Mouse (Mus musculus): Measurements from ENCODE around the gene Phf23. TPM values are rescaled to one million over a fixed set of nuclear protein-coding genes. Genes with fewer than 3 reads are reported as not detected.

The Phf23 gene
- polyA plus RNA-seq, 1 experiment: 78.1 TPM

DNA sequence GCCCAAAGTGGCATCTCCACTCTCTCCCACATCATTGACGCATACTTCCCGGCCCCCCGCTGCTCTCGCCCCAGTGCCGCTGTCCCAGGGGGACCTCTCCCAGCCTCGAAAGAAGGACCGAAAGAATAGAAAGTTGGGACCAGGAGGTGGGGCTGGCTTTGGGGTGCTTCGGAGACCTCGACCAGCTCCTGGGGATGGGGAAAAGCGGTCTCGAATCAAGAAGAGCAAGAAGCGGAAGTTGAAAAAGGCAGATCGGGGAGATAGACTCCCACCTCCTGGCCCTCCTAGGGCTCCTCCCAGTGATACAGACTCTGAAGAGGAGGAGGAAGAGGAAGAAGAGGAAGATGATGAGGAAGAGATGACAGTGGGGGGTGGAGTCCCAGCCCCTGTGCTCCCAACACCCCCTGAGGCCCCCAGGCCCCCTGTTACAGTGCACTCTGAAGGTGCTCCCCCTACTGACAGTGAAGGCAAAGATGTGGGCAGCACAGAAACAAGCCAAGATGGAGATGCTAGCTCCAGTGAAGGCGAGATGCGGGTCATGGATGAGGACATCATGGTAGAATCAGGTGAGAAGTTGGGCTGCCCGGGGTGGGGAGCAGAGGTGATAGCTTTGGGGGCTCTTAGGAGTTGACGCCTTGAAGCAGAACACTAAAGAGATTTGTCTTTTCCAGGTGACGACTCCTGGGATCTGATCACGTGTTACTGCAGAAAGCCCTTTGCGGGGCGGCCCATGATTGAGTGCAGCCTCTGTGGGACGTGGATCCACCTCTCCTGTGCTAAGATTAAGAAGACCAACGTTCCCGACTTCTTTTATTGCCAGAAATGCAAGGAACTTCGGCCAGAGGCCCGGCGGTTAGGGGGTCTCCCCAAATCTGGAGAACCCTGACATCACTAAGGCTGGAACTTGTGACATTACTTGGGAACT, 3.3 kb downstream of the Phf23 start:
- Histone ChIP-seq H3K27ac (ENCODE audit: insufficient read depth, low read depth, low read length) (peak overlapping the region; percentile 79), H3K4me1 (ENCODE audit: control insufficient read depth, insufficient read depth, low read length) (peaks cover 34% of the 10 kb centered on the region), H3K4me3 (ENCODE audit: insufficient read depth, low read length) (peak overlapping the region; percentile 69)
- TF ChIP-seq POLR2A (IDR thresholded peaks at IDR 0.05; ENCODE audit: borderline replicate concordance, low read depth, low read length) (no peak), CTCF (IDR thresholded peaks at IDR 0.05; ENCODE audit: low read depth, low read length) (peak; percentile 31; the same call in 1 of the 2 replicates)

DNA sequence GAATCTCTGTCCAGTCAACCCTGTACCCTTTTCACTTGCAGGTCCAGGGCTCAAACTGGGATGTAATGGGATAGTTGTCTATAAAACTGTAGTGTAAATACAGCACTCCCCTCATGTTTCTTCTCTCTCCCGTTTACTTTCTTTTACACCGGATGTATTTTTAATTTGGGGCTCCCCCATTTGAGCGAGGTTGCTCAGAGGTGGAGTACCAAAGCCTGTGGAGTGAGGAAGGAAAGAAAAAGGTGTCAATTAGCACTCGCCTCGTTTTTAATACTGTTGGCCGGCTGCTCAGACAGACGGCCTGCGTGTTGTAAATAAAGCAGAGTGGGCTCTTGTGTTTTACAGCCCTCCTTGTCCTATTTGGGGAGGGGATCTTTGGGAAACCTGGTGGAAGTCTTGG, 4.1 kb downstream of the Phf23 start:
- Histone ChIP-seq H3K4me1 (ENCODE audit: control insufficient read depth, insufficient read depth, low read length) (peaks cover 27% of the 10 kb centered on the region), H3K27ac (ENCODE audit: insufficient read depth, low read depth, low read length) (peak overlapping the region; percentile 40)
- TF ChIP-seq CTCF (IDR thresholded peaks at IDR 0.05; ENCODE audit: low read depth, low read length) (no peak), POLR2A (IDR thresholded peaks at IDR 0.05; ENCODE audit: borderline replicate concordance, low read depth, low read length) (no peak)

DNA sequence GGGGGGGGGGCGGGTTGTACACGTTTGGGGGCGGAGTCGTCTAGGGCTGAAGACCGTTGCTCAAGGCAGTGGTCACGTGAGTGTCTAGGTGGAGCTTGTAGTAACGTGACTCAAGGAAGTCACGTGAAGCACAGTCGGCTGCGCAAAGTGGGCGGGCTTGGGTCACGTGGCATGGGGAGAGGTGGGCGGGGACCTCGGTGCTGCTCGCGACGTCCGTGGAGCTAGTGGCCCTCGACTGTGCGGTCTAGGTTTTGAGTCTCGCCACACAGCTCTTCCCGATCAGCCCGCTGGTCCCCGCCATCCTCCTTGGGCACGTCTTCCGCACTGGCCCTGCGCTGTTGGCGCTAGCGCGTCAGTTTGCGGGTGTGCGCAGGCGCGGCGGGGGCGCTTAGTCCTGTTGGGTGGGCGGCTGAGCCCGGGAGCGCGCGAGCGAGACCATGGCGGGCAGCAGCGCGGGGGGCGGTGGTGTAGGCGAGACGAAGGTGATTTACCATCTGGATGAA, 4.9 kb downstream of the Phf23 start, which contains the start of gene Dvl2:
TSS of gene Dvl2 (plus strand) at position 200 of the 503 bp plus-strand sequence.
- Histone ChIP-seq H3K4me3 (ENCODE audit: insufficient read depth, low read length) (peak within 1 kb of the TSS; percentile 69), H3K4me1 (ENCODE audit: control insufficient read depth, insufficient read depth, low read length) (peaks cover 26% of the 10 kb centered on the region), H3K27ac (ENCODE audit: insufficient read depth, low read depth, low read length) (peak within 1 kb of the TSS; percentile 92)
- TF ChIP-seq POLR2A (IDR thresholded peaks at IDR 0.05; ENCODE audit: borderline replicate concordance, low read depth, low read length) (no peak), CTCF (IDR thresholded peaks at IDR 0.05; ENCODE audit: low read depth, low read length) (no peak)

More for the DNA sequence above, 4.1 kb downstream of the Phf23 start:
- H3K4me3 ChIP-seq (ENCODE audit: insufficient read depth, low read length): no peak overlapping the region

DNA sequence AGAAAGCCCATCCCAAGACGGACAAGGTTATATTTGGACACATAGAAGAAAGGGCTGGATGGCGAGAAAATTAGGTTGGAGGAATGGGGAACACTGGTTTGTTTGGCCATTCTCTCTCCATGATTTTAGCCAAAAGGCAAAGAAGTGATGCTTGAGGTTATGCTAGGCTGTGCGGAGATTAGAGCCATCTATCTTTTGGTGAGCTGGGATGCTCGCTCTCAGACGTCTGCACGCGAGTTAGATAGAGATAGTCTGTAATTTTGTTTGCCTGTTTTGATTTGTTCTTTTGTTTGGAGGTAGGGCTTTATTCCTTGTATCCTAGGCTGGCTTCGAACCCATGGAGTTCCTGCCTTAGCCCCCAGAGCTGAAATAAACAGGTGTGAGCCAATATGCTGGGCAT, 5.6 kb downstream of the Phf23 start:
- Histone ChIP-seq H3K27ac (ENCODE audit: insufficient read depth, low read depth, low read length) (peak overlapping the region; percentile 92), H3K4me1 (ENCODE audit: control insufficient read depth, insufficient read depth, low read length) (peaks cover 26% of the 10 kb centered on the region)
- TF ChIP-seq CTCF (IDR thresholded peaks at IDR 0.05; ENCODE audit: low read depth, low read length) (no peak), POLR2A (IDR thresholded peaks at IDR 0.05; ENCODE audit: borderline replicate concordance, low read depth, low read length) (no peak)

DNA sequence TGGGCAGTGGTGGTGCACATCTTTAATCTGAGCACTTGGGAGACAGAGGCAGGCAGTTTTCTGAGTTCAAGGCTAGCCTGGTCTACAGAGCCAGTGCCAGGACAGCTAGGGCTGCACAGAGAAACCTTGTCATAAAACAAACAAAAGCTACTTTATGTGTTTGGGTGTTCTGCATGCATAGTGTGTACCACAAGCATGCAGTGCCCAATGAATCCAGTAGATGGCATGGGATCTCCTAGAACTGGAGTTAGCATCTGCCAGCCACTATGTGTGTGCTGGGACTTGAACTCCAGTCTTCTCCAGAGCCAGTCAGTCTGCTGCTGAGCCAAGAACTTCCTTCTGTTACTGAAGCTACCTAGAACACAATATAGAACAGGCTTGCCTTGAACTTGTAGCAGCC, 6.3 kb downstream of the Phf23 start:
- no peak for TF ChIP-seq POLR2A (IDR thresholded peaks at IDR 0.05; ENCODE audit: borderline replicate concordance, low read depth, low read length)
- no peak; the same call in 1 of the 2 replicates for TF ChIP-seq CTCF (IDR thresholded peaks at IDR 0.05; ENCODE audit: low read depth, low read length)
- H3K4me3 ChIP-seq (ENCODE audit: insufficient read depth, low read length): peak overlapping the region; percentile 69
- peaks cover 26% of the 10 kb centered on the region for H3K4me1 ChIP-seq (ENCODE audit: control insufficient read depth, insufficient read depth, low read length)
- H3K27ac ChIP-seq (ENCODE audit: insufficient read depth, low read depth, low read length): no peak overlapping the region; the same call in 1 of the 2 replicates

More for the DNA sequence above, 5.6 kb downstream of the Phf23 start:
- H3K4me3 ChIP-seq (ENCODE audit: insufficient read depth, low read length): peak overlapping the region; percentile 69

DNA sequence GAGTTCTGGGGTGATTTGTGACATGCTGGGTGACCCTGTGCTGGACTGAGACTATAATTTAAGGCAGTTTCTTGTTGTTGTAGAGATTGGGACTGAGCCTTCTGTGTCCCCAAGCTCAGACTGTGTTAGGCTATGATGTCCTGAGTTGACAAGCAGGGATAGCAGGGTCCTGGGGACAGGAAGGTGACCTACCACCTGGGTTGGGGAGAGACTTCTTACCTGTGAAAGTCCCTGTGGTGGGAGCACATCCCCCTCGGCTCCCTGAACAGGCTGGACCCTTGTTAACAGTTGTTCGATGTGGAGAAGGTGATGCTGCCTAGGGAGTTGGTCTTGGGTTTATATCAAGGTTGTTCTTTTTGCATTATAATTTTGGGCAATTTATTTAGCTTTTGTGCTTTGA, 6.9 kb downstream of the Phf23 start:
- Histone ChIP-seq H3K27ac (ENCODE audit: insufficient read depth, low read depth, low read length) (no peak overlapping the region), H3K4me1 (ENCODE audit: control insufficient read depth, insufficient read depth, low read length) (peaks cover 26% of the 10 kb centered on the region), H3K4me3 (ENCODE audit: insufficient read depth, low read length) (peak overlapping the region; percentile 69)
- TF ChIP-seq CTCF (IDR thresholded peaks at IDR 0.05; ENCODE audit: low read depth, low read length) (no peak), POLR2A (IDR thresholded peaks at IDR 0.05; ENCODE audit: borderline replicate concordance, low read depth, low read length) (no peak)

DNA sequence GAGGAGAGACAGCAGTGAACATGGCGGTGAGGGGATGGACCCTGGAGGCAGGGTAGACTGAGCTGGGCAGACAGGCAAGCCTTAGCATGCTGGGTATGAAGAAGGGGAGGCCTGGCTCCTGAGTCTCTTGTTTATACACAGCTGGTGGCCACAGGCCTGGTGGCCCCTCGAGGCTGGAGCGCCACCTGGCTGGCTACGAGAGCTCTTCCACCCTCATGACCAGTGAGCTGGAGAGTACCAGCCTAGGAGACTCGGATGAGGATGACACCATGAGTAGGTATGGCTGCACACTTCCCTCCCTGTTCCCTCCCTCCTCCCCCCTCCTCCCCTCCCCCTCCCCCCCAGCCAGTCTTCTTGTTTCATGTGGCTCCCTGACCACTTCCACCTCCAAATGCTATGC, 9.9 kb downstream of the Phf23 start:
- TF ChIP-seq CTCF (IDR thresholded peaks at IDR 0.05; ENCODE audit: low read depth, low read length): no peak
- no peak for TF ChIP-seq POLR2A (IDR thresholded peaks at IDR 0.05; ENCODE audit: borderline replicate concordance, low read depth, low read length)
- H3K27ac ChIP-seq (ENCODE audit: insufficient read depth, low read depth, low read length): no peak overlapping the region
- H3K4me3 ChIP-seq (ENCODE audit: insufficient read depth, low read length): no peak overlapping the region
- peaks cover 8% of the 10 kb centered on the region for H3K4me1 ChIP-seq (ENCODE audit: control insufficient read depth, insufficient read depth, low read length)

DNA sequence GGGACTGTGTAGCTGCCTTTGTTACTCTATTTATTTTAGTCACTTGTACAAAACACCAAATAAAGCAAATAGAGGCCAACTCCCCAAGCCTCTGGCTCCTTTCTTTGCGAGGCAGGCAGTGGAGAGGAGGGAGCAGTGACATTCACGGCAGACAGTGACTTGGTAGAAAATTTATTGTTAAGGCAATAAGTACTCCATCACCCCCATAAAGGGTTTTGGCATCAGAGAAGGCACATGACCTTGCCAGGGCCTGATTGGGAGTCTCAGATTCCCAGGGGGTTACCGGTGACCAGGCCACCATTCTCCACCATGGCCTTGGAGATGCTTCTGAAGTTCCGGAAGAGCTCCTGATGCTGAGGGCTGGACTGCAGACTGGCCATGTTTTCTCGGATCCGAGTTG, 14.5 kb downstream of the Phf23 start:
- Histone ChIP-seq H3K4me1 (ENCODE audit: control insufficient read depth, insufficient read depth, low read length) (peaks cover 4% of the 10 kb centered on the region; the same call in 1 of the 2 replicates), H3K4me3 (ENCODE audit: insufficient read depth, low read length) (no peak overlapping the region), H3K27ac (ENCODE audit: insufficient read depth, low read depth, low read length) (no peak overlapping the region)
- no peak for TF ChIP-seq POLR2A (IDR thresholded peaks at IDR 0.05; ENCODE audit: borderline replicate concordance, low read depth, low read length)
- TF ChIP-seq CTCF (IDR thresholded peaks at IDR 0.05; ENCODE audit: low read depth, low read length): no peak

DNA sequence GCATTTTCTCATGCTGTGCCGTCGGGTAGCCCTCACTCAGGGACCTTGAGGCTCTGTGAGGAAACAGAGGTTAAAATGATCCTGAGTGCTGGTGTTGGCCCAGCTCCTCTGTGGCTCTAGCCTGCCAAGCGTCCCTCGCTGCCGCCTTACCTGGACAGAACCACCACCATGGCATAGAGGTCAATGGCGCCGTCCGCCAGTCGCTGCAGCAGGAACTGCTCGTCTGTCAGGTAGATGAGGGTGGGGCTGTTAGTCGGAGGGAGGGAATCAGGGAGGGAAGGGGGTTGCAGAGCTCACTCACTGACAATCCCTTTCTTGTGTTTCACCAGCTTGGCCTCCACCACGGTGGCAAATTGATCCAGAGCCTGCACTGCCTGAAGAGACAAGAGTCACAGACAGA, 15.0 kb downstream of the Phf23 start:
- Histone ChIP-seq H3K4me1 (ENCODE audit: control insufficient read depth, insufficient read depth, low read length) (peaks cover 4% of the 10 kb centered on the region; the same call in 1 of the 2 replicates), H3K27ac (ENCODE audit: insufficient read depth, low read depth, low read length) (no peak overlapping the region), H3K4me3 (ENCODE audit: insufficient read depth, low read length) (no peak overlapping the region)
- no peak for TF ChIP-seq POLR2A (IDR thresholded peaks at IDR 0.05; ENCODE audit: borderline replicate concordance, low read depth, low read length)
- TF ChIP-seq CTCF (IDR thresholded peaks at IDR 0.05; ENCODE audit: low read depth, low read length): no peak

DNA sequence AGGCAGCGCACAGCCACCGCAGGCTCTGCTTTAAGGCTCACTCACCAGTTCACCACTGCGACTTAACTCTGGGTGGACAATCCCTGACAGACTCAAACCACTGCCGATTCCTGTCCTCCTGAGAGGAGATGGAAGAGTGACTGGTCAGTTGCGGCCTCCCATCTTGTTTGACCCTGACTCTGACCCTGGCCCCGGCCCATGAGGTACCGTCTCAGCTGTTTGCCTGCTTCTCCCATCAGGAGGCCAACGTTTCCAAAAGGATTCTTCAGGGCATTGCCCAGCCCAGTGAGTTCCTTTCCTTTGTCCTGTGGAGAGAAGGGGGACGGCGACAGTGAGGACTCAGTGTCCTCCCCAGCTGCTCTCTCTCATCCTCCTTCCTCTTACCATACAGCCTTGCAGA, 15.4 kb downstream of the Phf23 start:
- H3K4me3 ChIP-seq (ENCODE audit: insufficient read depth, low read length): no peak overlapping the region
- no peak for TF ChIP-seq POLR2A (IDR thresholded peaks at IDR 0.05; ENCODE audit: borderline replicate concordance, low read depth, low read length)
- TF ChIP-seq CTCF (IDR thresholded peaks at IDR 0.05; ENCODE audit: low read depth, low read length): no peak
- H3K27ac ChIP-seq (ENCODE audit: insufficient read depth, low read depth, low read length): no peak overlapping the region
- peaks cover 4% of the 10 kb centered on the region; the same call in 1 of the 2 replicates for H3K4me1 ChIP-seq (ENCODE audit: control insufficient read depth, insufficient read depth, low read length)

All from bone marrow macrophage, adult 2 months (primary cell).